Mouse (Mus musculus) effector memory CD4-positive, alpha-beta T cell, adult 5 months (primary cell): ENCODE measurements around the gene Olfr822. TPM values are rescaled to one million over a fixed set of nuclear protein-coding genes. Genes with fewer than 3 reads are reported as not detected.

Source experiments
- polyA plus RNA-seq: library from polyadenylated mRNA; unstranded; fragments of 100-300 nt; shearing (Covaris generic); gene quantifications from one replicate; pipeline ENCODE4 v1.2.1, GENCODE M21; 2017

Gene Olfr822
- 0.19 TPM for polyA plus RNA-seq

GRCm38 (mm10) chr10:130070910-130071309 lies at the start of gene Olfr822:
Gene Olfr822, plus strand, starts transcription at chr10:130071210.

GRCm38 (mm10) chr10:130030048-130030447 lies 41.0 kb upstream of the Olfr822 start, which contains the start of gene Olfr821:
Gene Olfr821, plus strand, starts transcription at chr10:130030348.

GRCm38 (mm10) chr10:130115283-130115682 lies 44.3 kb downstream of the Olfr822 start, which contains the start of gene Olfr823:
Gene Olfr823, minus strand, starts transcription at chr10:130115383.

Other genes with a start within 250 kb of the Olfr822 start
- gene Olfr812, start 225.1 kb upstream of the Olfr822 start, polyA plus RNA-seq = not detected
- not detected for gene Olfr813, start 215.8 kb upstream of the Olfr822 start, polyA plus RNA-seq
- 0.16 TPM for gene Olfr814, start 191.4 kb upstream of the Olfr822 start, polyA plus RNA-seq
- not detected for gene Olfr815, start 165.3 kb upstream of the Olfr822 start, polyA plus RNA-seq
- gene Olfr816, start 155.6 kb upstream of the Olfr822 start, polyA plus RNA-seq = 0.66 TPM
- not detected for gene Olfr818, start 122.1 kb upstream of the Olfr822 start, polyA plus RNA-seq
- not detected for gene Olfr819, start 103.9 kb upstream of the Olfr822 start, polyA plus RNA-seq
- gene Olfr247, start 95.1 kb upstream of the Olfr822 start, polyA plus RNA-seq = not detected
- gene Gm10310, start 86.1 kb upstream of the Olfr822 start, polyA plus RNA-seq = 0.31 TPM
- gene Olfr820, start 58.6 kb upstream of the Olfr822 start, polyA plus RNA-seq = not detected
- not detected for gene Olfr821, start 40.9 kb upstream of the Olfr822 start, polyA plus RNA-seq
- not detected for gene Olfr823, start 44.2 kb downstream of the Olfr822 start, polyA plus RNA-seq
- gene Olfr824, start 58.8 kb downstream of the Olfr822 start, polyA plus RNA-seq = not detected
- not detected for gene Olfr825, start 95.6 kb downstream of the Olfr822 start, polyA plus RNA-seq
- not detected for gene Olfr826, start 113.0 kb downstream of the Olfr822 start, polyA plus RNA-seq
- not detected for gene Olfr827, start 143.2 kb downstream of the Olfr822 start, polyA plus RNA-seq
- gene Neurod4, start 209.0 kb downstream of the Olfr822 start, polyA plus RNA-seq = not detected